Mouse (Mus musculus) MEL (cell line): ENCODE results near the gene Trmt1. TPM values are rescaled to one million over a fixed set of nuclear protein-coding genes. Genes with fewer than 3 reads are reported as not detected.
A peak's percentile ranks its signal among the peaks of the same experiment; 100 is the strongest.

ENCODE experiments used
- DNase-seq: peaks from one replicate; pipeline ENCODE4 v3.0.0; 2011; ENCODE audit warnings: low read depth, low spot score
- H3K27ac ChIP-seq: 2 replicates; pipeline ENCODE4 v1.5.1; 2012; ENCODE audit warnings: low read depth, mild to moderate bottlenecking, control low read depth, low read length, moderate library complexity; ENCODE audit not compliant: control insufficient read depth
- H3K27me3 ChIP-seq, 2 experiments: fragments of 150-350 bp in 1 of 2; sonication (generic) in 1 of 2; 2 replicates each; pipeline ENCODE4 v1.6.1; 2012; ENCODE audit warnings: low read length in 2 of 2, mild to moderate bottlenecking in 2 of 2, improper control_type of control experiment in 1 of 2, moderate library complexity in 1 of 2; ENCODE audit not compliant: insufficient read depth in 2 of 2, control insufficient read depth in 1 of 2
- H3K36me3 ChIP-seq, 2 experiments: 2 replicates each; pipeline ENCODE4 v1.6.1; 2012 to 2014; ENCODE audit warnings: low read length in 2 of 2, improper control_type of control experiment in 1 of 2, inconsistent platforms in 1 of 2, mild to moderate bottlenecking in 1 of 2; ENCODE audit not compliant: insufficient read depth in 2 of 2, control insufficient read depth in 1 of 2
- H3K4me1 ChIP-seq, 2 experiments: fragments of 150-350 bp in 1 of 2; sonication (generic) in 1 of 2; 2 replicates each; pipeline ENCODE4 v1.6.1; 2012; ENCODE audit warnings: low read length in 2 of 2, improper control_type of control experiment in 1 of 2, mild to moderate bottlenecking in 1 of 2; ENCODE audit not compliant: insufficient read depth in 2 of 2, control insufficient read depth in 1 of 2
- H3K4me3 ChIP-seq, 2 experiments: fragments of 150-350 bp in 1 of 2; sonication (generic) in 1 of 2; 2 replicates each; pipeline ENCODE4 v1.5.1; 2012; ENCODE audit warnings: low read depth in 2 of 2, low read length in 2 of 2, mild to moderate bottlenecking in 2 of 2, moderate library complexity in 2 of 2, control low read depth in 1 of 2, improper control_type of control experiment in 1 of 2; ENCODE audit not compliant: control insufficient read depth in 1 of 2, insufficient read depth in 1 of 2
- H3K79me2 ChIP-seq: 2 replicates; pipeline ENCODE4 v1.6.1; 2012; ENCODE audit warnings: mild to moderate bottlenecking, low read length, moderate library complexity; ENCODE audit not compliant: control insufficient read depth, poor library complexity, insufficient read depth
- H3K9ac ChIP-seq: 2 replicates; pipeline ENCODE4 v1.6.1; 2012; ENCODE audit warnings: low read depth, mild to moderate bottlenecking, control low read depth, low read length, moderate library complexity; ENCODE audit not compliant: control insufficient read depth, poor library complexity, severe bottlenecking
- H3K9me3 ChIP-seq: fragments of 150-350 bp; sonication (generic); replicated peaks from 2 replicates; pipeline ENCODE4 v1.6.1; 2012; ENCODE audit warnings: mild to moderate bottlenecking, low read length, improper control_type of control experiment, moderate library complexity; ENCODE audit not compliant: insufficient read depth
- BHLHE40 ChIP-seq: IDR thresholded peaks from 2 replicates; pipeline ENCODE4 v1.6.1; 2012; ENCODE audit warnings: low read depth, mild to moderate bottlenecking, inconsistent platforms, low read length, improper control_type of control experiment, borderline replicate concordance
- CHD1 ChIP-seq: IDR thresholded peaks from 2 replicates; pipeline ENCODE4 v1.6.1; 2012; ENCODE audit warnings: low read depth, mild to moderate bottlenecking, inconsistent platforms, low read length, improper control_type of control experiment
- CHD2 ChIP-seq: IDR thresholded peaks from 2 replicates; pipeline ENCODE4 v1.6.1; 2011; ENCODE audit warnings: low read length, improper control_type of control experiment
- CTCF ChIP-seq, 3 experiments: IDR thresholded peaks in 2 of 3; conservative IDR thresholded peaks in 1 of 3; 2 replicates each; pipeline ENCODE4 v1.5.1; 2011 to 2012; ENCODE audit warnings: low read length in 3 of 3, low read depth in 2 of 3, mild to moderate bottlenecking in 2 of 3, improper control_type of control experiment in 1 of 3, inconsistent platforms in 1 of 3, mixed read lengths in 1 of 3, moderate library complexity in 1 of 3; ENCODE audit not compliant: control insufficient read depth in 1 of 3, insufficient read depth in 1 of 3, poor library complexity in 1 of 3, severe bottlenecking in 1 of 3
- E2F4 ChIP-seq: IDR thresholded peaks from 2 replicates; pipeline ENCODE4 v1.6.1; 2011; ENCODE audit warnings: low read depth, low read length, improper control_type of control experiment, borderline replicate concordance
- ELF1 ChIP-seq: IDR thresholded peaks from 2 replicates; pipeline ENCODE4 v1.6.1; 2014; ENCODE audit warnings: low read depth, mild to moderate bottlenecking, inconsistent platforms, low read length, improper control_type of control experiment, moderate library complexity
- EP300 ChIP-seq, 2 experiments: IDR thresholded peaks; 2 replicates each; pipeline ENCODE4 v1.6.1; 2011; ENCODE audit warnings: improper control_type of control experiment in 2 of 2, low read length in 2 of 2, low read depth in 1 of 2, mild to moderate bottlenecking in 1 of 2
- ETS1 ChIP-seq: IDR thresholded peaks from 2 replicates; pipeline ENCODE4 v1.6.1; 2012; ENCODE audit warnings: low read depth, mild to moderate bottlenecking, inconsistent platforms, low read length, improper control_type of control experiment, moderate library complexity
- GABPA ChIP-seq: IDR thresholded peaks from 2 replicates; pipeline ENCODE4 v1.6.1; 2012; ENCODE audit warnings: low read depth, mild to moderate bottlenecking, inconsistent platforms, low read length, improper control_type of control experiment, moderate library complexity
- GATA1 ChIP-seq: IDR thresholded peaks from 2 replicates; pipeline ENCODE4 v1.6.1; 2011; ENCODE audit warnings: low read depth, low read length, improper control_type of control experiment
- HCFC1 ChIP-seq: IDR thresholded peaks from 2 replicates; pipeline ENCODE4 v1.6.1; 2012; ENCODE audit warnings: low read depth, mild to moderate bottlenecking, inconsistent platforms, low read length, improper control_type of control experiment, moderate library complexity
- JUND ChIP-seq: IDR thresholded peaks from 2 replicates; pipeline ENCODE4 v1.6.1; 2011; ENCODE audit warnings: low read depth, mild to moderate bottlenecking, improper control_type of control experiment, low read length
- KAT2A ChIP-seq: conservative IDR thresholded peaks from 2 replicates; pipeline ENCODE4 v1.6.1; 2012; ENCODE audit warnings: low read depth, low read length, improper control_type of control experiment, inconsistent platforms
- MAX ChIP-seq: IDR thresholded peaks from 2 replicates; pipeline ENCODE4 v1.6.1; 2011; ENCODE audit warnings: low read length, improper control_type of control experiment
- MAZ ChIP-seq: IDR thresholded peaks from 2 replicates; pipeline ENCODE4 v1.6.1; 2012; ENCODE audit warnings: low read depth, mild to moderate bottlenecking, inconsistent platforms, low read length, improper control_type of control experiment
- MEF2A ChIP-seq: IDR thresholded peaks from 2 replicates; pipeline ENCODE4 v1.6.1; 2014; ENCODE audit warnings: low read depth, mild to moderate bottlenecking, inconsistent platforms, low read length, improper control_type of control experiment; ENCODE audit not compliant: poor library complexity, insufficient replicate concordance, severe bottlenecking; ENCODE audit errors: extremely low read depth
- MXI1 ChIP-seq: IDR thresholded peaks from 2 replicates; pipeline ENCODE4 v1.6.1; 2011; ENCODE audit warnings: mild to moderate bottlenecking, low read depth, low read length, improper control_type of control experiment
- MYB ChIP-seq: IDR thresholded peaks from 2 replicates; pipeline ENCODE4 v1.6.1; 2011; ENCODE audit warnings: mild to moderate bottlenecking, low read depth, low read length, improper control_type of control experiment
- NELFE ChIP-seq: IDR thresholded peaks from 2 replicates; pipeline ENCODE4 v1.6.1; 2011; ENCODE audit warnings: low read depth, low read length, improper control_type of control experiment
- NRF1 ChIP-seq: IDR thresholded peaks from 2 replicates; pipeline ENCODE4 v1.6.1; 2014; ENCODE audit warnings: low read depth, mild to moderate bottlenecking, inconsistent platforms, low read length, improper control_type of control experiment, moderate library complexity; ENCODE audit not compliant: poor library complexity, insufficient read depth, severe bottlenecking
- POLR2A ChIP-seq, 2 experiments: IDR thresholded peaks; 2 replicates each; pipeline ENCODE4 v1.6.1; 2011 to 2012; ENCODE audit warnings: low read length in 2 of 2, mild to moderate bottlenecking in 2 of 2, control low read depth in 1 of 2, improper control_type of control experiment in 1 of 2, low read depth in 1 of 2, moderate library complexity in 1 of 2; ENCODE audit not compliant: control insufficient read depth in 1 of 2, insufficient read depth in 1 of 2, poor library complexity in 1 of 2
- POLR2AphosphoS2 ChIP-seq: IDR thresholded peaks from 2 replicates; pipeline ENCODE4 v1.6.1; 2011; ENCODE audit warnings: low read length, improper control_type of control experiment
- POLR2AphosphoS5 ChIP-seq: IDR thresholded peaks from 2 replicates; pipeline ENCODE4 v1.6.1; 2012; ENCODE audit warnings: low read depth, borderline replicate concordance, mild to moderate bottlenecking, inconsistent platforms, low read length, moderate library complexity, mixed read lengths
- RAD21 ChIP-seq: IDR thresholded peaks from 2 replicates; pipeline ENCODE4 v1.6.1; 2011; ENCODE audit warnings: mild to moderate bottlenecking, low read depth, low read length, improper control_type of control experiment
- RCOR1 ChIP-seq: IDR thresholded peaks from 2 replicates; pipeline ENCODE4 v1.6.1; 2012; ENCODE audit warnings: low read depth, mild to moderate bottlenecking, inconsistent platforms, low read length, improper control_type of control experiment
- SIN3A ChIP-seq: IDR thresholded peaks from 2 replicates; pipeline ENCODE4 v1.6.1; 2012; ENCODE audit warnings: low read length, improper control_type of control experiment, inconsistent platforms
- SMC3 ChIP-seq: IDR thresholded peaks from 2 replicates; pipeline ENCODE4 v1.6.1; 2011; ENCODE audit warnings: low read depth, low read length, improper control_type of control experiment
- TAL1 ChIP-seq: IDR thresholded peaks from 2 replicates; pipeline ENCODE4 v1.6.1; 2012; ENCODE audit warnings: mild to moderate bottlenecking, inconsistent platforms, low read length, moderate library complexity, mixed read lengths
- TBP ChIP-seq: IDR thresholded peaks from 2 replicates; pipeline ENCODE4 v1.8.0; 2011; ENCODE audit warnings: low read depth, low read length, improper control_type of control experiment
- TCF12 ChIP-seq: IDR thresholded peaks from 2 replicates; pipeline ENCODE4 v1.6.1; 2014; ENCODE audit warnings: low read depth, mild to moderate bottlenecking, inconsistent platforms, low read length, improper control_type of control experiment, moderate library complexity
- USF1 ChIP-seq: IDR thresholded peaks from 2 replicates; pipeline ENCODE4 v1.6.1; 2014; ENCODE audit warnings: low read depth, mild to moderate bottlenecking, inconsistent platforms, low read length, improper control_type of control experiment, moderate library complexity
- USF2 ChIP-seq, 2 experiments: IDR thresholded peaks; 2 replicates each; pipeline ENCODE4 v1.6.1; 2011 to 2012; ENCODE audit warnings: improper control_type of control experiment in 2 of 2, low read length in 2 of 2, borderline replicate concordance in 1 of 2, inconsistent platforms in 1 of 2, low read depth in 1 of 2, mild to moderate bottlenecking in 1 of 2; ENCODE audit not compliant: insufficient read depth in 1 of 2
- ZC3H11A ChIP-seq: IDR thresholded peaks from 2 replicates; pipeline ENCODE4 v1.6.1; 2012; ENCODE audit warnings: low read depth, mild to moderate bottlenecking, inconsistent platforms, low read length, improper control_type of control experiment
- ZKSCAN1 ChIP-seq: IDR thresholded peaks from 2 replicates; pipeline ENCODE4 v1.6.1; 2012; ENCODE audit warnings: low read depth, mild to moderate bottlenecking, inconsistent platforms, low read length, improper control_type of control experiment, moderate library complexity
- ZMIZ1 ChIP-seq: IDR thresholded peaks from 2 replicates; pipeline ENCODE4 v1.6.1; 2012; ENCODE audit warnings: low read depth, mild to moderate bottlenecking, inconsistent platforms, low read length, improper control_type of control experiment, moderate library complexity
- ZNF384 ChIP-seq: IDR thresholded peaks from 2 replicates; pipeline ENCODE4 v1.6.1; 2012; ENCODE audit warnings: low read depth, mild to moderate bottlenecking, inconsistent platforms, low read length, improper control_type of control experiment
- polyA plus RNA-seq, 2 experiments: library from polyadenylated mRNA; stranded (reverse) in 1 of 2; unstranded in 1 of 2; fragments of >175 nt in 1 of 2; fragments of >200 nt in 1 of 2; gene quantifications; 2 replicates each; pipeline versions ENCODE4 v1.2.1 to v1.2.4; 2012; ENCODE audit warnings: low replicate concordance in 2 of 2, low read depth in 1 of 2; ENCODE audit not compliant: insufficient read length in 2 of 2, insufficient read depth in 1 of 2, missing spikeins in 1 of 2
- total RNA-seq: library from RNA; depleted of rRNA; stranded (reverse); fragments of 300-350 nt; gene quantifications from 2 replicates; pipeline ENCODE4 v1.2.3, GENCODE M21; 2012

The Trmt1 gene
- total and polyA plus RNA-seq, 3 experiments: 183 to 221 TPM; not detected in 1

DNA sequence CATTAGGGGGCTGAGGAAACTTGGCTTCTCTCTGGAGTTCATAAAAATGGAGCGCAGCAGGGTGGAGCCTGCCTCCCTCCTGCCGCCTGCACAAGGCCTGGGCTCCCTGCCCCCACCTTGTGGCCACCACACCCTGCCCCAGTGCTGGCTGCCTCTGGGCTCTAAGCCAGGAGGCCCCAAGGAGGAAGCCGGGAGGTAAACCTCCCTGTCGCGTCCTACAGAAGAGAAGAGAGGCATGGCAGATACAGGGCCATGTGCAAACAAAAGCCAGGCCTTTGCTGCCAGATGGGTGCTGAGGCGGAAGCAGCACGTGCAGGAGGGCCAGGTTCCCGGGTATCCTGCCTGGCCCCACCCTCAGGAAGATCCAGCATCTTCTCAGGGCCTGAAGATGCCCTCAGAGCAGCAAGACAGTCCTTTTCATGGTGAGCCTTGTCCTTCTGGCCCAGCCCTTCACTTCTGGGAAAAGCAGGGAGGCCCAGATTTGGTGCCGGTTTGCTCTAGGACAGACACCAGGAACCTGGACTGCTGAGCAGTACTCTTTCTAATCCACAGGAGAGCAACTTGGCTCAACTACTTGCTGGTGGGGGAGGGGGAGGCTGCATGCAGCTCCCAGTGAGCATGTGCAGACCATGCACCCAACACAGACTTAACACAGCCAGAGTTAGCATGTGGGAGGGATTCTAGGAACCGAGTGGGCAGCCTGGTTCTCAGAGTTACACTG lies 36.9 kb downstream of the Trmt1 start, which contains the start of gene G430095P16Rik:
TSS of gene G430095P16Rik (plus strand) at position 158 of the 721 bp plus-strand sequence.
- peak; percentile 97 for DNase-seq
- peaks cover 4 to 29% of the 10 kb centered on the region in 2 experiments; a peak in 3 of 4 replicates for H3K36me3 ChIP-seq
- peak; percentile 90; the same call in 1 of the 2 replicates for TF ChIP-seq MAZ
- TF ChIP-seq HCFC1: peak; percentile 67; the same call in 1 of the 2 replicates
- peak in 1 of 2 experiments; percentile 82; a peak in 3 of 4 replicates for TF ChIP-seq EP300 (IDR thresholded peaks at IDR 0.05; ENCODE audit: low read depth in 1 of 2, low read length in 2 of 2)
- no peak for TF ChIP-seq JUND
- no peak for TF ChIP-seq ZC3H11A
- TF ChIP-seq SIN3A: peak; percentile 93
- peak; percentile 98 for TF ChIP-seq BHLHE40
- TF ChIP-seq NELFE: peak; percentile 29
- TF ChIP-seq KAT2A: no peak; the same call in 1 of the 2 replicates
- 0 out of 2 replicates have a peak, but pooled peaks have one; percentile 39 for TF ChIP-seq TAL1
- no peak for TF ChIP-seq USF2 (IDR thresholded peaks at IDR 0.05; ENCODE audit: borderline replicate concordance in 1 of 2, insufficient read depth in 1 of 2, low read depth in 1 of 2, low read length in 2 of 2)
- no peak for TF ChIP-seq GABPA
- TF ChIP-seq NRF1: peak; percentile 70
- TF ChIP-seq ELF1: peak; percentile 61
- peak in 2 of 3 experiments; percentile 8 to 25; a peak in 2 of 6 replicates for TF ChIP-seq CTCF (IDR thresholded peaks at IDR 0.05 in 2 of 3, conservative IDR thresholded peaks at IDR 0.05 in 1 of 3; ENCODE audit: control insufficient read depth in 1 of 3, insufficient read depth in 1 of 3, low read depth in 2 of 3, low read length in 3 of 3, poor library complexity in 1 of 3, severe bottlenecking in 1 of 3)
- TF ChIP-seq ZKSCAN1: no peak
- peak; percentile 61; the same call in 1 of the 2 replicates for TF ChIP-seq POLR2AphosphoS2
- TF ChIP-seq USF1: no peak; the same call in none of the 2 replicates
- no peak; the same call in 1 of the 2 replicates for TF ChIP-seq RCOR1
- TF ChIP-seq RAD21: no peak
- TF ChIP-seq ETS1: peak; percentile 93
- peak; percentile 68 for TF ChIP-seq CHD2
- TF ChIP-seq POLR2AphosphoS5: no peak
- no peak for TF ChIP-seq GATA1
- TF ChIP-seq CHD1: no peak
- TF ChIP-seq ZMIZ1: no peak
- no peak for TF ChIP-seq TBP
- no peak for TF ChIP-seq E2F4
- TF ChIP-seq MXI1: peak; percentile 98
- peak; percentile 87 for TF ChIP-seq MAX
- no peak for TF ChIP-seq SMC3
- TF ChIP-seq TCF12: peak; percentile 77
- peak; percentile 9 to 71; a peak in 2 of 4 replicates for TF ChIP-seq POLR2A (IDR thresholded peaks at IDR 0.05; ENCODE audit: control insufficient read depth in 1 of 2, insufficient read depth in 1 of 2, low read depth in 1 of 2, low read length in 2 of 2, poor library complexity in 1 of 2)
- TF ChIP-seq MYB: peak; percentile 21; the same call in 1 of the 2 replicates
- no peak for TF ChIP-seq MEF2A
- TF ChIP-seq ZNF384: no peak

More for the DNA sequence above, 36.9 kb downstream of the Trmt1 start, which contains the start of gene G430095P16Rik:
- H3K27ac ChIP-seq: peak within 1 kb of the TSS; percentile 99
- peaks cover 13% of the 10 kb centered on the region for H3K79me2 ChIP-seq
- peak within 1 kb of the TSS; percentile 80 for H3K9ac ChIP-seq
- peak within 1 kb of the TSS; percentile 33 to 48 for H3K4me3 ChIP-seq
- no peaks in the 10 kb centered on the region for H3K9me3 ChIP-seq
- H3K4me1 ChIP-seq: peaks cover 12 to 45% of the 10 kb centered on the region in 2 experiments
- no peaks in the 10 kb centered on the region for H3K27me3 ChIP-seq
